Mouse (Mus musculus) layer of hippocampus, adult 9-11 months (tissue): Measurements from ENCODE around the gene Tcte3.
"Not testable (repeated sequence)": the region's sequence is repeated elsewhere in the genome, so short reads cannot be mapped to it uniquely, and the experiment has no call there.

Experiments
- DNase-seq: peaks from one replicate; pipeline ENCODE4 v3.0.0; 2022

Tcte3 gene

DNA sequence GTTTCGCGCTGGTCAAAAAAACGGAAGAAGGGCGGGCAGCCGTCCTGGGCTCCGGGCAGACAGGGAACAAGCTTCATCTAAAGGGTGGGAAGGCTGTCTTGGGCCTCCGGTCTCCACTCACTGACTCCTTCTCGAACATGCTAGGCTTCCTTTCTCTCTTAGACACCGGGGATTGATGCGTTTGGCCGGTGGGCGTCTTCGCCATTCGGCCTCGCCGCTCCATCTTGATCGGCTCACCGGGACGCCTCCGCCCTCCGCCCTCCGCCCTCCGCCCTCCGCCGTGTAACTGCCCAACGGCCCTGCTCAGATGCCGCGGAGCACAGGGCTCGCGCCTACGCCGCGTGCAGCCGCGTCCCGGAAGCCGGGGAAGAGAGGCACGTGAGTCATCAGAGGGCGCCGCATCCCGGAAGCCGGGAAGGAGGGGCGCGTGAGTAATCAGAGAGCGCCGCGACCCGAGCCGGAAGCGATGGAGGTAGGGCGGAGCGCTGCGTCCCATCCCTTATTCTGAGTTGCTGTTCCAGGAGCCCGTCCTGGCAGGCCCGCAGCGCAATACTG lies at the start of gene Tcte3, which contains the start of the genes Ermard and Gm3448:
TSS of gene Tcte3 (minus strand) at position 314 of the 555 bp plus-strand sequence.
TSS of gene Ermard (plus strand) at position 34 of the 555 bp plus-strand sequence.
TSS of gene Gm3448 (minus strand) at position 363 of the 555 bp plus-strand sequence.
- DNase-seq, result not testable (repeated sequence)

DNA sequence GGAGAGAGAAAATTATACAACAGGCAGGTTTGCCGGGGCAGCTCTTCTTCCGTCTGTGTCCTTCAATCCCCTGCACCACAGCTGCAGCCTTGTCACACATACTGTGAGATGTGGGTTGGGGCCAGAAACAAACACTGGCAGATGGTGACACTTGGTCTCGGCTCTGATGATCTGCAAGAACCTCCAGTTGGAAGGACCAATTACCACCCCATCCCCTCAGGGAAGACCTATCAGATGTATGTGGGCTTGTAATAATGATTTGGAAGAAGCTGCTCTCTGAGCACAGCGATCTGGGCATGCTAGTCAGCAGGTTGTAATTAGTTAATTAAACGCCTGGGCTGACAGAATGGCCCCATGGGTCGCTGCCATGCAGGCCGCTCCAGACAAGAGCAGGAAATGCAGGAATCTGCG lies 47.3 kb upstream of the Tcte3 start:
- DNase-seq, result no peak

DNA sequence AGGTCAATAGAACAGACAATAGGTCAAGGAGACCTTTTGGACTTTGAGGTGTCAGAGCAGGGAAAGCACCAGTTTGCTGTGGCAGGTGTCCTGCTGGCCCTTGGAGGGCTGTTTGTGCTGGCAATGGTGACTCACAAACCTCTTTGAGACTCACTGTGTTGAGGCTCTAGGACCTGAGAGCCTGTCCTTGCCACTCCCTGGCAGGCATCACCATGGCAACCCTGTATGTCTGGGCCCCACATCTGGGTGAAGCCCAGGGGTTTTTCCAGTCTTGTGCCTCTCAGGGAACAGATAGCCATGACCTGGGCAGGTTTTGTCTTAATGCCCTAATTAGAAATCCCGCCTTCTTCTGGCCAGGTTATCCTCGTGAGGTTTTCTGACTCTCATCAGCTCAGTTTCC lies 46.9 kb upstream of the Tcte3 start:
- no peak for DNase-seq

DNA sequence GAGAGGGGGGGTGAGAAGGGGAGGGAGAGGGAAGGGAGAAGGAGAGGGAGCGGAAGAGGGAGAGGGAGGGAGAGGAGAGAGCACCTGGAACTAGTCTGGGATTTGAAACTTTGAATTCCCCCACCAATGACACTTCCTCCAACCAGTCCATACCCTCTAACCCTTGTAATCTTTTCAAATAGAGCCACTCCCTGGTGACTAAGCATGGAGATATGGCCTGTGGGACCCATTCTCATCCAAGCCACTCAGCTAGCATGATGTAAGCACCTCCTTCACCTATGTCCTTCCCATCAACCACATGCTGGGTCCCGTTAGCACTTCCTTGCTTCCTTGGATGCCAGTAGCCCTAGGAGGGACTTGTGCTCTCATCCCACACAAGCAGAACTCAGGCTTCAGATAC lies 43.7 kb upstream of the Tcte3 start:
- no peak for DNase-seq

DNA sequence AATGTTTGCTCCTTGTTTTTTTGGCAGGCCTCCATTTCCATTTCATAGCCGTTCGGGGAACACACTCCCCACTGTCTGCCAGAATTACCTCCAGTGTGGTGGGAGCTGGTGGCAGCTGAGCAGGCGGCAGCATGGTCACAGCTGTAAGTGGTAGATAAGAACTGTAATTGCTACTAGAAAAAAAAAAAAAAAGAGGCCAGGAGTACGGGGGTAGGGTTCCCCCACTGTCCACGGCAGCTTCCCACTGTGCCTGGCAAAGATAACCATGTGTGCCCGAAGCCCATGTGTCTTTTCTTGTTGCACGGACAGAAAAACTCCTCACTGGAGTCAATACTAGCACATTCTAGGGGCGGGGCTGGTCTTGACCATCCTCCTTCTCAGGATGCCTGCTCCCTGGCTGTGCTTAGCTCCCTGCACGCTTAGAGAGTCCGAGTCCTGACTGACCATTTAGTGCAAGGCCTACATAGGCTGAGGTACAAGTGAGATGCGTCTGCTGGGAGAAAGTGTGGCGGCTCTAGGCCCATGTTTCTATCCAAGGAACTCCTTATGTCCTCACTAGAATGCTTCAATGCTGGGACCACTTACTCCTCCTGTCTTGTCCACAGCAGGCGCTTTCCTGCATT lies 43.0 kb upstream of the Tcte3 start:
- DNase-seq, result no peak

DNA sequence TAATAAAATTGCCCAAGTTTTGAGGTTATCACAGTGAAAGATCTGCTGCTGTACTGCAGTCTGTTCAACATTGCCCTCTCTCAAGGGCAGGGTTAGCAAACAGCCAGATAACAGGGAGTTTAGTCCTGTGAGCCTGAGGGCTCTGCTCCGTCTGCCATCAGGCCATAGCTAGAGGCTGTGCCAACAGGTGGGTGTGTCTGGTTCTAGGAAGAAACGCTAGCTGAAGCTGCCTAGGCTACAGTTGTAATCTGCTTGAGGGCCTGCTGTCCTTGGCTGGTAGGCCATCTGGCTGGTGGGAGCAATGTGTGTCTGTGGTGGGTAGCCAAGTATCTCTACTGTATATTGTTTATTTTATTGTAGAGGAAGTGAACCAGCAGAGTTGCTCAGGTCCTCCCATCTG lies 36.2 kb upstream of the Tcte3 start:
- peak; percentile 57 for DNase-seq

DNA sequence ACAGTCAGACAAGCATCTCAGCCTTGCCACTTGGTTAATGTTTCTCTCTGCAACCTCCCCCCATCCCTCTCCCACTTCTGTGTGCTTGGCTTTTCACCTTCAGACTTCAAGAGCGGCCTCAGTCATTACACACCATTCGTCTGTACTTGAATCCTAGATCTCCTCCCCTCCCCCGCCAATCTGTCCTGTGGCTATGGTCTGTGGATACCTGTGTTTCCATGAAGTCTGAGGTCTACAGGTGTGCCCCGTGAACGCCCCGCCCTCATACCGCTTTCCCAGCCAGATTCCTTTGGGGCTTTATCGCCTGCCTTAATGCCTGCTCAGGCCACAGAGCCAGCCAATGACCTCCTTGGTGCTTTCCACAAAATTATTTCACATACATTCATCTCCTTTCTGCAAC lies 33.7 kb upstream of the Tcte3 start:
- DNase-seq, result no peak

DNA sequence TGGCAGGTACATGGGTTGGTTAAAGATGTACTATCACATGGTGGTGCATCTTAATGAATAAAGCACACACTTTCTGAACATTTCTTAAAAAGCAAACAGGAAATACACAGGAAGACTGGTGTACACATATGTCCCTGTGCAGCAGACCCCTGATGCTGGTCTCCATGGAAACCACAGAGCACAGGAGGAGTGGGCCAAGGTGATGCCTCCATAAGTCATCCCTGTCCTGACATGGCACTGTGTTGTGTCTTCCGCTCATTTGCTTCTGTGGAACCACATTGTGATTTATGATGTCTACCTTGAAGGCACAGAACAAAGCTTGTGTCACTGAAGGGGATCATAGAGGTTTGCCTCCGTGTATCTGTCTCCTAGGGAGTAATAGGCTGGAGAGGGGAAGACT lies 30.9 kb upstream of the Tcte3 start:
- no peak for DNase-seq

DNA sequence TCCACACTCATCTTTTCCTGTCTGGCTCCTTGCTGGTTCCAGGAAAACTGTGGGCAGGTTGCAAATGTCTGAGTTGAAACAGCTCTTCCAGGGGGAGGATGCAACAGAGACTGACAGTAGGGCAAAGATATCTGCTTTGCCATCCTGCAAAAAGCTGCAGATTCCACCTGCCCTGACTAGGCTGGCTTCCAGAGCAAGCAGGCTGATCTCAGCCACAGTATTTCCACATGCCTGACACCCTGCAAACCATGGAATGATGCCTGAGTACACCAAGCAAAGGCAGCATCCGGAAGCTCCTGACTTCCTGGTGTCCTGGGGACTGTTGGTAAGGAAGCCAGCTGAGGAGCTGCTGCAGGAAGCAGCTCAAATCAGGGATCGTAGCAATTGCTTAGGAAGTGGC lies 27.8 kb upstream of the Tcte3 start:
- DNase-seq, result peak; percentile 42

DNA sequence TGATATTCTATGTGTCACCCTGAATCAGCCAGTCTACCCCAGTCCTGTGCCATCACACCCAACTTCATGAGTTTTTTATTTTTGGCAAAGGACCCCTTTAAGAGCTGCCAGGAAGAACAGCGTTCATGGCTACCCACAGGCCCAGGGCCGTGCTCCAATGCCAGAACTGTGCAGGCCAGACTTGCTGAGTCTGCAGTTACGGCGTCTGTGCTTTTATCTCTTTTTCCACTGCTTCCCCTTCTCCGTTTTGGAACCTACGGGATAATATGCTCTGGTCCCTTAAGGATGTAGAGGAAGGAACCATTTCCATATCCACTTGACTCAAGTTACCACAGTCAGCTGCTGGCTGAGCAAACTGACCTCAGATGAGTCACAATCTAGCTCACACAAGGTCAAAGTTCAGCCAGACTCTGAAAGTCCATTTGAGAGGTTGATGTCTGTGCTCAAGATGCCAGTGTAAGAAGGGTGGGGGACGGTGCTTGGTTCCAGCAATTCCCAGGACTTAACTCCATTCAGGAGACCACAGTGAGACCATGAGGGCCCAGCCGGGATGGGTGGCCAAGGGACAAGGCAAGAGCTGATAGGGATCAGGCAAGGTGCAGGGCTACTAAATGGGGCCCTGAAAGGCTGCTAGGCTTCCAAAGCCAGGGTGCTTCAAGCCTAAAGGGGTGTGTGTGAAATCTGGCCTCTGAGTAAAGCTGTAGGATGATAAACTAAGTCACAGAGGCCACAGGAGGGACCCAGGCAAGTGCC lies 26.9 kb upstream of the Tcte3 start:
- DNase-seq, result no peak

DNA sequence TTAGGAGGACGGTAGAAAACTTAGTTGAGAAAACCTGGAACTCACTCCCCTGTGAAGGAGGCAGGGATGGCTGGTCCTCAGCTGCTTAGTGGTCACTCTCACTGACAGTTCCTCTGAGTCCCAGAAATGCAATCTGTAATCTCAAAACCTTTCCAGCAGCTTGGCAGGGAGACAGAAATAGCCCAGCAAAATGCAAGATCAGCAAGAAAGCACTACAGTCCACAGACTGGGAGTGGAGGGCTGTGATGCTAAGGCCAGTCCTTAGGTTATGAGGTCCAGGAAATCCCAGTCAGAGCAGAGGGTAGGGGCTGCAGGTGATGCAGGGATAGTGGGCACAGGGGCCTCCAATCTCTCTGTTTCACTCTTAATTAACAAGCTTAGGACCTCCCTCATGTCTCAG lies 25.6 kb upstream of the Tcte3 start:
- no peak for DNase-seq

DNA sequence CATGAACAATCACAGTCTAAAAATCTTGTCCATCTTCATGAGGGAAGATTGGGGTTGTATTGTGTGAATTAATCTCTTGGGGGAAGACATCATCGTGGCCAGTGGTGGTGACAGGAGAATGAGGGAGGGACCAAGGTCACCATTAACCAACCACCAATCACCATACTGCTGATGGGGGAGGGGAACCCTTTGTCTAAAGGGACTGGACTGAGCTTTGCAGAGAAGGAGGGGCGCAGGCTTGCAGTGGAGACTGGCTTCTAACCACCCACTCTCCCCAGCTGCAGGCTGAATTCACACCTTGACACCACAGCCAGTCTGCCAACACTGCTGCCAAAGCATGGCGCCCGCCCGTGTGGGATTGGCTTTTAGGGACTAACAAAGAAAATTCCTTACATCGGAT lies 24.8 kb upstream of the Tcte3 start:
- DNase-seq, result no peak

DNA sequence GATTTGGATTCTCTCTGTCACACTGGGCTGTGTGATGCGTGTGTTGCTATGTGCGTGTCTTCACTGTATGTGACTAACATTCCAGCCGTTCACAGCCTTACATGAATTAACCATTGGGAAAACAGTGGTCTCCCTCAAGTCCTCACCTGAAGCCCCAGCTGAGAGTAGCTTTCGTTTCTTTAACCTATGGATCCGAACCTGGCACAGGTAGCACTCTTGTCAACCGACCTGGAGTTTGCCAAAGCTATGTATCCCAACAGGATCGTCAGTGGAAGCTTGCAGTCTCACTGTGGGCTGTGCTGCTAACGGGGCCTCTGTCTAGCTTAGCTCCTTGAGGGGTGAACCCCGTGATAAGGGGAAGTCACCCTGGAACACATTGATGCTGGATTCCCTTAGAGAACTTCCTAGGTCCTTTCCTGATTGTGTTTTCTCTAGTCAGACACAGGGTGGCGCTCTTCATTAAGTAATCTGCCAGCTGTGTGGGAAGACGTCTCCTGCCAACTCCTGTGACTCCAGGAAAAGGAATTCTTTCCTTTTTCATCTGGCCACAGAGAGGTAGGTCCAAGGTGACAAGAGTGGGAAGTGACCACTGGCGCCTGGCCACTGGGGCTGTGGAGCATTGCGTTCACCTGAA lies 24.2 kb upstream of the Tcte3 start:
- DNase-seq, result no peak

DNA sequence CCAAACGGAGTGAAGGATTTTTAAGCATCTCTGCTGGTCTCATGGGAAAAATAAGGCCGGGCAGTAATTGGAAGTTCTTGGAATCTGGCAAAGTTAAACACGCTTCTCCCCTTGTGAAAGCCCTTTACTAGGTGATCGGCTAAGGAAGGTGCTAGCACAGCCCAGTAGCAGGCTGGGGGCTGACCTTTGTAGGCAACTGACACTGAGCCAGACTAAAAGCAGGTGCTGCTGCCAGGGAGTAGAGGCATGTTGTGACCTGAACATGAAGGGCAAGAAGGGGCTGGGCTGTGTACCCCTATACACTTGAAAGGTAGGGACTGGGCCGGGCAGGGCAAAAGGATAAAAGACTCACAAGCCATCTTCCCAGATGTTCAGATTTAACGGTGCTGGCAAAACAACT lies 19.1 kb upstream of the Tcte3 start:
- DNase-seq, result no peak

DNA sequence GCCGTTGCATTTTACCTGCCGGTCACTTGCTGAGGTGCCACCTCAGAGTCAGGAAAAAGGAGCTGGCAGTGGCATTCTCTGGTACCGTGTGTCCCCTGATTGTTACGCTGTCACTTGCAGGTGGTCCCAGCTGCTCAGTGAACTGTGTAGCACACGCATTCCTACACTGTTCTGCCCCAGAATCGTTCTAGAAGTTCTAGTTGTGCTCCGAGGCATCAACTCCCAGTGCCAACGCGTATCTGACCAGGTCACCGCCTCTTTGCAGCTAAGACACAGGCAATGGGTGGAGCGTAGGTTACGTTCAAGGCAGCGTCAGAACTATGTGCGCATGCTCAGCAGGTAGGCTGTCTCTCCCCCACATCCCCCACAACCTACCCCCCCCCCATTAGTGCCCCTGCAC lies 18.4 kb upstream of the Tcte3 start:
- no peak for DNase-seq

DNA sequence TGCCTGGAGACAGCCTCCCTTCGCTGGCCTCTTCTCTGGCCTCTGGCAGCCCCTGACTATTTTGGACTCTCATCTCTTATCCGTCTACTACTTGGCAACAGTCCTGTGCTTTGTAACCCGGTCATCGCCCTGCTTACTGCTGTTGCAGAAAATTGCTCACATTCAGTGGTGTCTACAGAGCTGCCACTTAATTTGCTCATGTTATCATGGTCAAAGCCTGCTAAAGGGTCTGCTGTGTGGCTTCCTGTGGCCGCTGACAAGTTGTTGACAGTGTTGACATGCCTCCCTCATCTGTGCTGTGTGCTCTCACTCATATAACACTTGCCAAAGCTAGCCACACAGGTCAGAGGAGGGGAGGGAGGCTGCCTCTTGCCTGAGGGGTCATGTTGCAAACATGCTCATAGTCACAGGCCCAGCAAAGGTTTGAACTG lies 16.9 kb upstream of the Tcte3 start:
- DNase-seq, result no peak

DNA sequence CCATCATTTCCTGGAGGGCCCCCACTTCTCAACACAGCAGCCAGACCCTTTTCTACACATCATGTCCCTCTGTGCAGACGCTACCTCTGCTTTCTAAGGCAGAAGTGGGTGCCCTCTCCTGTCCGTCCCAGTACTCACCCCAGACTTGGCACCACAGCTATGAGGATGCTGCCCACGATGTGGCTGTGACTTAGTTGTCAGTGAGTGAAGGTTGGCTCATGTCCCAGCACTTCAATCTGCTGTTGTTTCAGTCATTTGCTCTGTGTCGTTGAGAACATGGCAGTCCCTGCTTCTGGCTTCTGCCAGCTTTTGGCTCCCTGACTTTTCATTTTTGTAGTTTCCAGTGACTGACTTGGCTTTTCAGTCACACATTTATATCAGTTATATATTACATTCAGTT lies 14.6 kb upstream of the Tcte3 start:
- DNase-seq, result peak; percentile 91

DNA sequence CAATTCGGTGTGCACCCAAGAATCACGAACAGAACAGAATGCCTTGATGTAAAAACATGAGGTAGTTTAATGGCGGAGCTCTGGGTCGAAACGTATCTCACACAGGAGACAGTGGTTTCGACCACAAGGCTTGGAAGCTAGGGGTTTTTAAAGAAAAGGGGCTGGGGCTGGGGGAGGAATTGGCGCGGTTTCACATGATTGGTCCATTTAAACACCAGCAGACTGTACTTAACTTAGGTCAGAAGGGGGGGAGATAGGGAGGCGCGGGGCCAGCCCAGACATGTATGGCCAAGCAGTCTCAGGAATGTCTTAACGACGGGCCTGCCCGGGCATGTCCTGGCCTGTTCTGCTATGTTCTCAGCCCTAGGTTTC lies 12.5 kb upstream of the Tcte3 start:
- not testable (repeated sequence) for DNase-seq

DNA sequence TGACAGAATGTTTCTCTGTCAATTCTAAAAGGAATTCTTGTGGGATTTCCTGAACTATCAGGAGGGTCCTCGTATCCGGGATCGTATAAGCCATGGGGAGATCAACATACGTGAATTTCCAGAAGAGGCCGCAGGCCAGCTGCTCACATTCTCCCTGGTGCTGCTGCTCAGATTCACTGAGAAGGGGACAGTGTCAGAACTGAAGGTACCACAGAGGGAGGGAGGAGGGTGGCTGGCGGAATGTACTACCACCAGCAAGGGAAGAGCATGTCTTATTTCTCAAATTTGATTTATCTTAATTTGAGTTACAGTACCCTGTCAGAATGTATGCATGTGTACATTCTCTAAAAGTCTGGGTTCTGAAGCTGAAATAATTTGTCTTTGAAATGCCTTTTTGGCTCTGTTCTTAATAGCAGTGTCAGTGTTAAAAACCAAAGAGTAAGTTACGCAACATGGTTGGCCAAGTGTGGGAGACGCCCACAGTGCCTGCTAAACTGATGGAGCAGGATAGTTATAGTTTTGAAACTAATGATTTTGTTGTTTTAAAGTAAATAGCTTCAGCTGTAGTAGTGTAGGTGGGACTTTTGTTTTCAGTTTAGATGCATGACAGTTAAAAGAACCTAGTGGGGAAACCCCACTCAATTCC lies 12.0 kb upstream of the Tcte3 start:
- not testable (repeated sequence) for DNase-seq

DNA sequence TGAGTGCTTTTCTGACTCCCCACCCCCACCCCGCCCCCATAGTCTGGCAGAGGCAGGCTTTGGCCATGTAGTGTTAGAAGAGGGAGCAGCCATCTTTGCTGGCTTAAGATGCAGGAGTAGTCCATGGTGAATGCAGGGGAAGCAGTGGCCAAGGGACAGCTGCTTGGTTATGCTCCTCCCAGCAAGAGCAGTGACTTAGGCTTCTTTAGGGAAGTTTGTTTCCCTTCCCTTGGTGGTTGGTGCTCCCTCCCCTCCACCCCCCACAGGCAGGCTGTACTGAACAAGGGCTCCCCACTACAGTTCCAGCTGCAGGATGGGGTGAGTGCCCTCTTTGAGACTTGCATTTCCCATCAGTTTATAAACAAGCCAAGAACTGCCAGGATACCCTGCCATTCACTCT lies 11.5 kb upstream of the Tcte3 start:
- DNase-seq, result not testable (repeated sequence)

DNA sequence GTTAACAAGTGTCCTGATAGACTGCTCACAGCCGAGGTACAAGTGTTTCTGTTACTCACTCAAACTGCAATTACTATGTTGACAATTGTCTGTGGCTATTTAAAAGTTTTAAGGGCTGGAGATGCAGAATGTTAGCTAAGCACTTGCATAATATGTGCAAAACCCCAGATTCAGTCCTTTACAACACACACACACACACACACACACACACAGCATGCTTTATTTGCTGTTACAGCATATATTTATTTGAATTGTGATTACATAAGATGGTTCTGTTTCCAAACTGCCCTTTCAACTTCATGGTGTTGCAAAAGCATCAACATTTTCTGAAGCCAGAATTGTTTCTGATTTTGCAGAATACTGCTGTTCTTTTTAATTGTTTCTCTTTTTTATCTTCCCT lies 9.1 kb upstream of the Tcte3 start:
- DNase-seq, result not testable (repeated sequence)

DNA sequence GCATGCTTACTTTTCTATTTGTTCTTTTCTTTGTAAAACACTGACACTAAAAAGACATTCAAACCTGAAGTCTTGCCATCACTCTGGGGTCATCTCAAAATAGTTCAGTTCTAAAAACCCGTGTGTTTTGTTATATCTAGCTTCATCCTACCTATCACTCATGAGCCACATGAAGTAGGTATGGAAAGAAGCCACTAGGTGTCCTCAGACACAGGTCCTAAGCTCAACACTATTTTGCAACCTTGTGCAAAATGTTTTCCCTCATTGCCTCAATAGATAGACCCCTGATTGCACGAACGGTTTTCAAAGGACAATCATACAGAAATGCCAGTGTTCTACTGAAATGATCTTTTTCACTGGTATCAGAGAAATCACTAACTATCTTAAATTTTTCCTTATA lies 833 bp downstream of the Tcte3 start:
- not testable (repeated sequence) for DNase-seq

DNA sequence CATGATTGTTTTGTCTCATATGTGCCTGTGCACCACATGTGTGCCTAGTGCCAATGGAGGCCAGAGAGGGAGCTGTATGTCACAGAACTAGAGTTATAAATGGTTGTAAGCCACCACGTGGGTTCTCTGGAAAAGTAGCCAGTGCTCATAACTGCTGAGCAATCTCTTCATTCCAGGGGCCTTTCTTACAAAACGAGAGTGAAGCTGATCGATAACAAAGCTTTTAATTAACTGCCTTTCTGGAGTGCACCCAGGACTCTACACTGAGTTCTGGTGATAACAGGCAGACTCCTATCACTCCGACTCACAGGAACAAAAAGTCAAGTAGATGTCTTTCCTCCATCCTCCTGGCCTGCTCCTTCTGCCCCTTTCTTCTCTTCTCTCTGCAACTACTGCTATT lies 9.9 kb downstream of the Tcte3 start:
- DNase-seq, result not testable (repeated sequence)
